Mouse (Mus musculus) small intestine, adult 2 months (tissue): ENCODE measurements around the gene Bcas3.

Source experiments
- CTCF ChIP-seq: fragments of 200-500 bp; IDR thresholded peaks from 2 replicates; pipeline ENCODE4 v1.5.1; 2012; ENCODE audit warnings: low read depth, mild to moderate bottlenecking, control low read depth, inconsistent platforms, low read length, moderate library complexity, mixed read lengths; ENCODE audit not compliant: insufficient replicate concordance, insufficient read length; ENCODE audit errors: extremely low read depth
- POLR2A ChIP-seq: fragments of 200-500 bp; IDR thresholded peaks from 2 replicates; pipeline ENCODE4 v1.6.1; 2012; ENCODE audit warnings: low read depth, mild to moderate bottlenecking, control low read depth, inconsistent platforms, low read length, moderate library complexity

DNA sequence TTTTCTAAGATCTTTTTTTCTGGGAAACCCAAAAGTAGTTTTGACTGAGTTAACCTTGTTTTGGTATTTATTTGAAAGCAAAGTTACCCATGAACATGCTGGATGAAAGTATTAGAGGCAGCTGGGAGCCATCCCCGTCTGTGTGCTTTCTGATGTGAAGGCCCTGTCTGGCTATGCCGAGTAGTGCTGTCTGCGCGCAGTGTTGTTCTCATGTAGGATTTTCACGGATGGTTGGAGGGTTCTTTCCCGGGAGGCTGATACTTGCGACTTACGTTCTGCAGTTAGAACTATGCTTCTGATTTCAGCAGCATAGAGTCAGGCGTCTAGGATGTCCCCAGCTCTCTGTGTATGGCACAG, 39.9 kb downstream of the Bcas3 start:
- no peak for TF ChIP-seq CTCF
- TF ChIP-seq POLR2A, result no peak
